Mouse (Mus musculus): ENCODE data around the gene Meaf6. TPM values are rescaled to one million over a fixed set of nuclear protein-coding genes. Genes with fewer than 3 reads are reported as not detected.
A peak's percentile ranks its signal among the peaks of the same experiment; 100 is the strongest.

Gene Meaf6
- polyA plus RNA-seq, 2 experiments, result 13.5 to 23.0 TPM

- no peaks in the 10 kb centered on the region for H3K27me3 ChIP-seq (ENCODE audit: control insufficient read depth, insufficient read depth, low read length)
- no peaks in the 10 kb centered on the region for H3K36me3 ChIP-seq (replicated peaks; ENCODE audit: control insufficient read depth, insufficient read depth, low read depth)
- H3K4me2 ChIP-seq (ENCODE audit: low read depth), result no peak overlapping the region
- WGBS (ENCODE audit: insufficient replicate concordance), result 74% methylated on average over 5 of the region's 5 CpGs
- no peak for TF ChIP-seq CTCF (IDR thresholded peaks at IDR 0.05; ENCODE audit: low read depth)
- no peak for TF ChIP-seq EP300 (IDR thresholded peaks at IDR 0.05; ENCODE audit: low read depth)
- no peak overlapping the region for H3K4me3 ChIP-seq (ENCODE audit: insufficient read depth in 1 of 2, low read depth in 2 of 2, low read length in 2 of 2)
- H3K9me3 ChIP-seq (ENCODE audit: control insufficient read depth, low read length), result no peaks in the 10 kb centered on the region
- no peak overlapping the region for H3K9ac ChIP-seq (replicated peaks)
- DNase-seq (ENCODE audit: low read depth in 3 of 3, low spot score in 3 of 3) (no peak), ATAC-seq (ENCODE audit: insufficient read depth) (no peak)
- H3K27ac ChIP-seq, result no peak overlapping the region
- H3K4me1 ChIP-seq (replicated peaks; ENCODE audit: control insufficient read depth in 2 of 2, insufficient read depth in 2 of 2, low read length in 1 of 2), result no peaks in the 10 kb centered on the region
Measured at GRCm38 (mm10) chr4:125155646-125156045, 70.7 kb downstream of the Meaf6 start.

- H3K27ac ChIP-seq, result no peak overlapping the region
- WGBS (ENCODE audit: insufficient replicate concordance), result 43% methylated on average over 3 of the region's 3 CpGs
- no peak for DNase-seq (ENCODE audit: low read depth in 3 of 3, low spot score in 3 of 3)
- H3K9me3 ChIP-seq (ENCODE audit: control insufficient read depth, low read length), result no peaks in the 10 kb centered on the region
- no peak overlapping the region for H3K9ac ChIP-seq (replicated peaks)
- ATAC-seq (ENCODE audit: insufficient read depth), result no peak
- no peak overlapping the region for H3K4me2 ChIP-seq (ENCODE audit: low read depth)
- no peak for TF ChIP-seq CTCF (IDR thresholded peaks at IDR 0.05; ENCODE audit: low read depth)
- no peak for TF ChIP-seq EP300 (IDR thresholded peaks at IDR 0.05; ENCODE audit: low read depth)
- no peaks in the 10 kb centered on the region for H3K4me1 ChIP-seq (replicated peaks; ENCODE audit: control insufficient read depth in 2 of 2, insufficient read depth in 2 of 2, low read length in 1 of 2)
- no peaks in the 10 kb centered on the region for H3K27me3 ChIP-seq (ENCODE audit: control insufficient read depth, insufficient read depth, low read length)
- no peaks in the 10 kb centered on the region for H3K36me3 ChIP-seq (replicated peaks; ENCODE audit: control insufficient read depth, insufficient read depth, low read depth)
- no peak overlapping the region for H3K4me3 ChIP-seq (ENCODE audit: insufficient read depth in 1 of 2, low read depth in 2 of 2, low read length in 2 of 2)
Measured at GRCm38 (mm10) chr4:125157322-125157721, 72.4 kb downstream of the Meaf6 start.

- Histone ChIP-seq H3K4me2 (ENCODE audit: low read depth) (no peak overlapping the region), H3K9ac (replicated peaks) (no peak overlapping the region), H3K36me3 (replicated peaks; ENCODE audit: control insufficient read depth, insufficient read depth, low read depth) (no peaks in the 10 kb centered on the region), H3K27me3 (ENCODE audit: control insufficient read depth, insufficient read depth, low read length) (no peaks in the 10 kb centered on the region), H3K4me3 (ENCODE audit: insufficient read depth in 1 of 2, low read depth in 2 of 2, low read length in 2 of 2) (no peak overlapping the region), H3K9me3 (ENCODE audit: control insufficient read depth, low read length) (no peaks in the 10 kb centered on the region), H3K27ac (no peak overlapping the region), H3K4me1 (replicated peaks; ENCODE audit: control insufficient read depth in 2 of 2, insufficient read depth in 2 of 2, low read length in 1 of 2) (no peaks in the 10 kb centered on the region)
- WGBS (ENCODE audit: insufficient replicate concordance), result 50% methylated on average over 2 of the region's 2 CpGs
- DNase-seq (ENCODE audit: low read depth in 3 of 3, low spot score in 3 of 3) (no peak), ATAC-seq (ENCODE audit: insufficient read depth) (no peak)
- TF ChIP-seq CTCF (IDR thresholded peaks at IDR 0.05; ENCODE audit: low read depth) (no peak), EP300 (IDR thresholded peaks at IDR 0.05; ENCODE audit: low read depth) (no peak)
Measured at GRCm38 (mm10) chr4:125158081-125158480, 73.1 kb downstream of the Meaf6 start.

GRCm38 (mm10) chr4:125158581-125159317, 73.8 kb downstream of the Meaf6 start:
- 57% methylated on average over 20 of the region's 20 CpGs for WGBS (ENCODE audit: insufficient replicate concordance)
- H3K4me2 ChIP-seq (ENCODE audit: low read depth), result no peak overlapping the region
- DNase-seq (ENCODE audit: low read depth in 3 of 3, low spot score in 3 of 3), result no peak

GRCm38 (mm10) chr4:125160320-125160950, 75.5 kb downstream of the Meaf6 start:
- peak in 2 of 3 experiments; percentile 20 to 24 for DNase-seq (ENCODE audit: low read depth in 3 of 3, low spot score in 3 of 3)
- WGBS (ENCODE audit: insufficient replicate concordance), result 3% methylated on average over 19 of the region's 19 CpGs
- Histone ChIP-seq H3K4me1 (replicated peaks; ENCODE audit: control insufficient read depth in 2 of 2, insufficient read depth in 2 of 2, low read length in 1 of 2) (no peaks in the 10 kb centered on the region), H3K9ac (replicated peaks) (no peak overlapping the region), H3K36me3 (replicated peaks; ENCODE audit: control insufficient read depth, insufficient read depth, low read depth) (no peaks in the 10 kb centered on the region), H3K27ac (no peak overlapping the region), H3K4me3 (ENCODE audit: insufficient read depth in 1 of 2, low read depth in 2 of 2, low read length in 2 of 2) (no peak overlapping the region), H3K27me3 (ENCODE audit: control insufficient read depth, insufficient read depth, low read length) (no peaks in the 10 kb centered on the region), H3K9me3 (ENCODE audit: control insufficient read depth, low read length) (no peaks in the 10 kb centered on the region), H3K4me2 (ENCODE audit: low read depth) (no peak overlapping the region)
- peak; percentile 87 for TF ChIP-seq CTCF (IDR thresholded peaks at IDR 0.05; ENCODE audit: low read depth)
- no peak for TF ChIP-seq EP300 (IDR thresholded peaks at IDR 0.05; ENCODE audit: low read depth)
- no peak for ATAC-seq (ENCODE audit: insufficient read depth)

More at GRCm38 (mm10) chr4:125158581-125159317, 73.8 kb downstream of the Meaf6 start:
- Histone ChIP-seq H3K27ac (no peak overlapping the region), H3K4me1 (replicated peaks; ENCODE audit: control insufficient read depth in 2 of 2, insufficient read depth in 2 of 2, low read length in 1 of 2) (no peaks in the 10 kb centered on the region), H3K9me3 (ENCODE audit: control insufficient read depth, low read length) (no peaks in the 10 kb centered on the region), H3K4me3 (ENCODE audit: insufficient read depth in 1 of 2, low read depth in 2 of 2, low read length in 2 of 2) (no peak overlapping the region), H3K9ac (replicated peaks) (no peak overlapping the region), H3K27me3 (ENCODE audit: control insufficient read depth, insufficient read depth, low read length) (no peaks in the 10 kb centered on the region), H3K36me3 (replicated peaks; ENCODE audit: control insufficient read depth, insufficient read depth, low read depth) (no peaks in the 10 kb centered on the region)
- no peak for TF ChIP-seq CTCF (IDR thresholded peaks at IDR 0.05; ENCODE audit: low read depth)
- no peak for TF ChIP-seq EP300 (IDR thresholded peaks at IDR 0.05; ENCODE audit: low read depth)
- ATAC-seq (ENCODE audit: insufficient read depth), result no peak

Measured in liver, embryonic 14.5 days (tissue).